Mouse (Mus musculus) G1E (cell line): ENCODE measurements around the gene Eefsec.

Experiments
- CTCF ChIP-seq: IDR thresholded peaks from 2 replicates; pipeline ENCODE4 v1.5.1; 2012; ENCODE audit warnings: low read depth, low read length, inconsistent platforms, mixed read lengths
- GATA1 ChIP-seq: IDR thresholded peaks from 2 replicates; pipeline ENCODE4 v1.6.1; 2012; ENCODE audit warnings: borderline replicate concordance, low read length, inconsistent platforms, mixed read lengths
- GATA2 ChIP-seq: IDR thresholded peaks from 2 replicates; pipeline ENCODE4 v1.6.1; 2012; ENCODE audit warnings: low read depth, low read length, inconsistent platforms, borderline replicate concordance
- TAL1 ChIP-seq: conservative IDR thresholded peaks from 2 replicates; pipeline ENCODE4 v1.6.1; 2012; ENCODE audit warnings: low read depth, low read length, inconsistent platforms, mixed read lengths

DNA sequence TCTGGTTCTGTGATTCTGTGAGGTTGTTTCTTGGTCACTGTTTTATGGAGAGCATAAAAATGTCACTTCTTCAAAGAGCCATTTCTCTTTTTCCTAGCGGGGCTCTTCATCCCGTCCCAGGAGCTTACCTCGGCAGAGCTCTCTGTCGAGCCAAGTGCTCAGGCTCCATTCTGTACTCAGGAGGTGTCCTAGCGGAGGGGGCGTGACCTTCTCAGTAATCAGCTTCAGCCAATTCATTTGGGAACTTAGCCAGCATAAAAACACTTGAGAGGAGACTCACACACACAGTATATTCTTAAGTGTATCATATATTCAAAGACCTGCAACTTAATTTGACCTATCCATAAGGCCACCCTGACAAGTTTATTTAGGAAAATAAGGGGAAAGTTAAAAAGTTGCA lies 34.1 kb upstream of the Eefsec start:
- TF ChIP-seq CTCF (no peak), TAL1 (no peak), GATA1 (no peak), GATA2 (no peak)
